Mouse (Mus musculus): ENCODE measurements around the gene Tbx3.

Gene Tbx3

DNA sequence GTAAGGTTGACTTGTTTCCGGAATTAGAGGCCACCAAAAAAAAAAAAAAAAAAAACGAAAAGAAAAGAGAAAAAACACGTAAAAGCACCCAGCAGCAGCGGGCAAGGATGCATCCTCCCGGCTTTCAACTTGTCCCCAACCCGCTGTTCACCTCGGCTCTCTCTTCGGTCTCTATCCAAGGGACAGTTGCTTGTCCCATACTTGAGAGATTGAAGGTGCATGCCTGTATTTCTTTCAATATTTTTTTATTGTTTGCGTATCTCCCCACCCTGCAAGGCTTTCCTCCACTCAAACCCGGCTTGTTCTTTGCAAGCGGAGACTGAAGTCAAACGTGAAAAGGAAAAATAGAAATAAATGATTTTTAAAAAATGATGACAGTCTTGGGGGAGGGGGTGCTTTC lies 7.7 kb upstream of the Tbx3 start:
- no peak for DNase-seq

DNA sequence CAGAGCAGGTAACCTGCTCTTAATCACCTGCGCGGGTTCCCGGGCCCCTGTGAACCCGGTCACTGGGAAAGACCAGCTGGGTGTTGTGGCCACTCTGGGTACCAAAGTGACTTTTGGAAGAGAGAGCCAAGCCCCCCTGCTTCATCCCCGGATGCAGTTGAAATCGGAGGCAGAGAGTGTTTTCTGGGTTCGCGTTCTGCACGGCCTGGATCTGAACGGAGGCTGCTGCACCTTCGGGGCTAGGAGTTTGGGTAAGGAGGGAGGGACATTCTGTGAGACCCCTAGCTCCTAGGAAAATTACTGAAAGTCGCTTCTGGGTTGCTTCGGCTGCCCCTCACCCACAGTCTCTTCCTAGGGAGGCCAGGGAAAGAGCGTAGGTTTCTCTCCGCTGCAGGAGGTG lies 7.2 kb upstream of the Tbx3 start:
- DNase-seq = no peak

DNA sequence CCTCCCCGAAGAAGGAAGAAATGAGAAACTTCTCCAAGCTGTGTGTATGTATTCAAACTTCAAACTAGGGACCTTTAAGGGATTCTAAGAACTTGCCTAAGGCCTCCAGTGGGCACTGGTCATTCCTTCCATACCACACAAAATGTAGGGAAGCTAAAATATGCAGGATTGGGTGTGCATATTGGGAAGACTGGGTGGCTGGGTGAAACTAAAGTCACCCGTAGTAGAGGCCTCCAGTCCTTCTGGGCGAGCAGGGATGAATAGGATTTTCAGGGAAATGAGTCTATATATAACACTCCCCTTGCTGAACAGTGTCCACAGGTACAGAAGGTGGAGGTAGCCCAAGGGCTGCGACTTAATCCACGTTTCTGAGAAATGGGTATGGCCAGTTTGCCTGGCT lies 6.7 kb upstream of the Tbx3 start:
- no peak for DNase-seq

DNA sequence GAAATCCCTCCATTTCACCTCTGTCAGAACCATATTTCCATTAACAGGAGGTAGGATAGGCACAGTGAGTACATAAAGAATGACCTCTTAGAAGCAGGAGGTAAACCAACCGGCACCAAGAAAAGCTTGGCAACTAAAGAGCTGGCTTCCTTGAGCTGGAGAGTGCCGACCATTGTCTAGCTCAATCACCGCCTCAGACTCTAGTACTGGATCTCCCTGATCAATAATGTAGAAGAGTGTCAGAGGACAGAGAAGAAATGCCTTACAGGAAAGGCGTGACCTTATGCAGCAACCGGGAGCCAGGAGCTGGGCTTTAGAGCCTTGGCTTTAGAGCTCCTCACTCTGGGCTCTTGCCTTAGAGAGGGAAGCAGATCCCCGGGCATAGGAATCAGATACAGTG lies 4.7 kb upstream of the Tbx3 start:
- DNase-seq = no peak

DNA sequence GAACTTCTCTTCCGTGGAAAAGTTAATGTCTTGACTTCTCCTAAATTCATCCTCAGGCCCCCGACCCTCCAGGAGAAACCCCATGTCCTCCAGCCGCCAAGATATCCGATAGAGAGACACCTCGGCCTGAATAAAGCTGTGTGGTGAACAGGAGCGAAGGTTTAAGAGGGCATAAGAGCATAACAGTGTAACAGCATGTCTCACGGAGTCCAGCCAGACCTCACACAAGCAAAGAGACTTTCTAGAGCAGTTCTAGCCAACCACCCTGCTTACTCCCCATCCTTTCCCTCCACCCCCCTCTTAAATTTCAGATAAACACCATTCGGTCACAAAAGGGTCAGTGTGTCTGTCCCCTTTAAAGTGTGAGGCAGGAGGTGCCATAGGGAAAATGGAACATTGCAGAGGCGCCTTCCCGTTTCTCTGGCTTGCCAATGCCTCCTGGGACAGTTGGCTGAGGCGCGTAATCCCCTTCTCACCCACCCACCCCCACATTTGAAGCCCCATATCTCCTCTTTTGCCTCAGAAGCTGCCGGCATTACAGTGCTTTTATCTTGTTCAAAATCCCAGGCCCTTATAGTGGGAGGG lies 3.0 kb upstream of the Tbx3 start:
- no peak for DNase-seq

DNA sequence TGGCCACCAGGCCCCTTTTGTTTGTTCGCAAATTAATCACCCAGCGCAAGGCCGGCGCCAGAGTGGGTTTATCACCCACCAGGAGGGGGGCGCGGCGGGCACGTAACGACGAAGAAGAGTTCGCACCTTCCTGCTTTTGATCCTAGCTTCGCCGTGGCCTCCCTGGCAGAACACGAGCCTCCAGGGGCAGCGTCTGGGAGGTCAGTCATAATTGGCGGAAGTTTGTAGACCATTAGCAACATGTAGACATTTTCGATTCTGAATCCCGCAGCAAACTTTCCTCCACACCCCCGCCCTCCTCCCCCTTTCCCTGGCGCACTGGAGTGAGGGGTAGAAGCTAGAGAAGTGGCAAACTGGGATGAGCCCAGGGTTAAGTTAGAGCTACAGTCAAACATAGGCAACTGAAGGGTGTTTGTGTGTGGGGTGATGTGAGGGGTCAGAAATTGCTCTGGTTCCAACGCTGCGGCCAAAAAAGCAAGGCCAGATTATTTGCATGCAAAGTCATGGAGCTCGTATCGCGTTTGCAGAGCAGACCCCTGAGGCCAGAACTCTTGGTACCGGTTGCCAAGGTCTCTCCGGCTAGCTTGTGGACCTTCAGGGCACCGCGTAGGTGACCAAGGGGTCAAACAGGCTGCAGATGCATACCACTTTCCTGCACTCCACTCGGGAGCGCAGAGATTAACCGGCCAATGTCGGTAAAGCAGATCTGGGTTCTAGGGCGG lies 2.1 kb upstream of the Tbx3 start:
- no peak for DNase-seq

DNA sequence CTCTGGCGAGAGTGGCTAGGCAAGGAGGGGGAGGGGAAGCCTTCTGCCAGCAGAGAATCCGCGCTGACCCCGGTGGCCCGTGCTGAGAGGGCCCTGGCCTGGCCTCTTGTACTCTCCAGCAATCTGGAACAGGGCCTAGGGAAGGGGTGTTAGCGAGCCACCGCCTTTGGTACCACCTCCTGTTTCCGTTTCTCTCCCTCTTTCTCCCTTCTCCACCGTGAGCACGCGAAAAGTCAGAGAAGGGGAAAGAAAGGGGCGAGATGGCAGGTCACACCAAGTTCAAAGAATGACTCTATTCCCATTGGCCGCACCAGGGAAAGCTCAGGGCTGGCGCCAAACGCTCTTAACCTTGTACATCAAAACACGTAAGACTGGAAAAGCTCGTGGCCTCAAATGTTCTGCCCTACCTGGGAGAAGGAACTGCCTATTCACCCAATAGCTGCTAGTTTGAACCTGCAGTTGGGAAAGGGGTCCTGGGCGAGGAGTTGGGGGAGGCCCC lies 1.5 kb upstream of the Tbx3 start:
- DNase-seq = no peak

GRCm38 (mm10) chr5:119669741-119670565 lies 516 bp upstream of the Tbx3 start:
- no peak for DNase-seq

GRCm38 (mm10) chr5:119671124-119671801 lies 794 bp downstream of the Tbx3 start:
- no peak for DNase-seq

DNA sequence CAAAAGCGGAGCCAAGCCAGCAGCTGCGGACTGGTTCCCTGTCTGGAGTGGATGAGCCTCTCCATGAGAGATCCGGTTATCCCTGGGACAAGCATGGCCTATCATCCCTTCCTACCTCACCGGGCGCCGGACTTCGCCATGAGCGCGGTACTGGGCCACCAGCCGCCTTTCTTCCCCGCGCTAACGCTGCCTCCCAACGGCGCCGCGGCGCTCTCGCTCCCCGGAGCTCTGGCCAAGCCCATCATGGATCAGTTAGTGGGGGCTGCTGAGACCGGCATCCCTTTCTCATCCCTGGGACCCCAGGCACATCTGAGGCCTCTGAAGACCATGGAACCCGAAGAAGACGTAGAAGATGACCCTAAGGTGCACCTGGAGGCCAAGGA lies 1.5 kb downstream of the Tbx3 start:
- no peak for DNase-seq

DNA sequence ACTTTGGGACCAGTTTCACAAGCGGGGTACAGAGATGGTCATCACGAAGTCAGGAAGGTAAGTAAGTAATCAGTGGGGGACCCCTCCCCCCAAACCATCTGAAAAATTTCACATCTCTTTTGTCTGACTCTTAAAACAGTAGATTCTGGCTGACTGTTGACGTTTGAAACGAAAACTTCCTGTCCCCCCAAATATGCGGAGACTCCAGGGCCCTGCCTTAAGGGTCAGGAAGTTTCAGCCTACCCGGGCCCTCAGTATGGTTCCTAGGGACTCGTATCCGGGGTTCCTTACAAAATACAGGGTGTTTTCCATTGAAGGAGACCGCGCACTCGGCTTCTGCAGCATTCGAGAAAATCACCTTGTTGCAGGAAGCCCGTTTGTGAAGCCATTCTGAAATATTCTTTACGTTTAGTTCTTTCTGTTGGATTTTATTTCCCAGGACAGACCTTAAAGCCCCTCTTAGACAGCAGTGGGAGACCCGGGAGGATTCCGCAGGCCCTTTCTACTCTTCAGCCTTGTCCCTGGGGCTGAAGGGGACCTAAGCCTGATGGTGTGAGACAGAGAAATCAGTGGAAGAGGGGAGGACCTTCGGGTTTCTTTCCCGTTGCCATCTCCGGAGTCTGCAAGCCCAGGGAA lies 2.0 kb downstream of the Tbx3 start:
- DNase-seq = no peak

DNA sequence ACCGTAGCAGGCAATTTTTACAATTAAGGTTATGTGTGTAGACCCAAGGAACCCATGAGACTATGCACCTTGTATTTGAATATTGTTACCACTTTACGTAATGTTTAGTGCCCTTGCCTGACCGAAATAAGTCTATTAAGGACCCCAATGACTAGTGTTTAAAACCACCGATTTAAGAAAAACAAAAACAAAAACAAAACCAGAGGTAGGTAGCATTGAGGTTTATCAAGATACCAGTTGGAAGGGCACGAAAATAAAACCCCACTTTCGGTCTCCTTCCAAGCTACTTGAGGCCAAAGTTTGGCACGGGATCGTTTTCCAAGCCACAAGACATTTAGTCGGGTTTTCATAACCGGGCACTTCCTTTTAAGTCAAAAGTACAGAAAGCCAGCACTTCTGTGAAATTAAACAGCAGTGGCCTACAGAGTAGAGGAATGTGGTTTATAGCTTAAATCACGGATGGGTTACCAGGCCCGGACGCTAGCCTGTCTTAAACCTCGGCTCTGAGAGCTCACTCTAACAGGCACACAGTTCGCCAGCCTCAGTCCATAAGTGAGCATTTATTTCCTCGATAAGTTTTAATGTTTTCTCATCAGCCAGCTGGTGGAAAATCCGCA lies 2.6 kb downstream of the Tbx3 start:
- DNase-seq = no peak

DNA sequence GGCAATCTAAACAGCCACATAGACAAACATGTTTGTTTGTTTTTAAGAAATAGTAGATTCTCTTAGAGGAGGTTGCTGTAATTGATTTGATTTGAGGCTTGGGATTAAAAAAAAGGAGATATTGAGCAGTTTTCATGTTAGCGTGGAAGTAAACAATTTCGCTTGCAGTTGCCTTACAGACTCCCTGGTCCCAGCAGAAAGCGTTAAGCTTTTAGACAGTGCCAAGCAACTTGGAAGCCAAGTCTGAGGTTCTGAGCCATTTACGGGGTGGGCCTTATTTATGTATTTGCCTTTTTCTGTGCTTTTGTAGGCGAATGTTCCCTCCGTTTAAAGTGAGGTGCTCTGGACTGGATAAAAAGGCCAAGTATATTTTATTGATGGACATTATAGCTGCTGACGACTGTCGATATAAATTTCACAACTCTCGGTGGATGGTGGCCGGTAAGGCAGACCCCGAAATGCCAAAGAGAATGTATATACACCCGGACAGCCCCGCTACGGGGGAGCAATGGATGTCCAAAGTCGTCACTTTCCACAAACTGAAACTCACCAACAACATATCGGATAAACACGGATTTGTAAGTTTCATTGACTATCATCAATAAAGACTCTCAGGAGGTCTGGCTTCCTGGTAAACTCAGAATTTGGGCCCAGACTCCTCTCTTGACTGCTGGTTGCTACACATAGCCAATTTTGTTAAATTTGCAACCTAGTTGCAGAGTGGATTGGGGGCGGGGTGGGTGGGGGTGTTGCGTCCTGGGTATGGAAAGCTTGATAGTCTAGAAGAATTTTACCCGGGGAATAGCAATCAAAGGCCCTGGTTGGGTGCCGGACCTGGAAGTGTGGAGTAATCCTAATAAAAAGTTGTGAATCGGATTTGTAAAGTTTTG lies 3.5 kb downstream of the Tbx3 start:
- DNase-seq = no peak

DNA sequence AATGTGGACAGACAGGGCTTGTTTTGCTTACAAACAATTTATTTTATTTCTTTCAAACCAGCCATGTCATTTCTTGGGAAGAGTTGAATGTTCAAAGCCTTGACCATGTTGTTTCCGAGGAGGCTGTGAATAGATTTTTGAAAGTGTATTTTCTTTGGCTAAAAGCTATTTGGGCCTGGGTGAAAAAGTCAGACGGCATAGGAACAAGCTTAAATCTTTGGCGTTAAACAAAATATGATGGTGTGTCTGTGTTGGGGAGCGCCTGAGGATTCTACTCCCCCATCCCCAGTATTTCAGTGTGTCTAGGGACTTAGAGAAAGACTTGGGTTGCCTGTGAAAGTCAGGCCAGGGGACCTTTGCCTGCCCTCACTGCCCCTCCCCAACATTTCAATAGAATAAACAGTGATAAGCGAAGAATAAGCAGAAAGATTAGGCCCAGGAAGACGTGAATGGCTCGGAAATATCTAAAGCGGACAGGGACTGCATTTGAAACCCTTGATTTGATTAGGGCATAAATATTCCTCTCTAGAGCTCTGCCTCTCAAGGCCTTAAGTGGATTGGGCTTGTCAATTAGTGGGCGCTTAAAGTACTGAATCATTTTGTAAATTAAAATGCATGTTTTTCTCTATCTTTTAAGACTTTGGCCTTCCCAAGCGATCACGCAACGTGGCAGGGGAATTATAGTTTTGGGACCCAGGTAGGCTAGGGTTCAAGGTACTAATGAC lies 4.3 kb downstream of the Tbx3 start:
- DNase-seq = no peak

- no peak for DNase-seq
Measured at GRCm38 (mm10) chr5:119676245-119676644, 5.8 kb downstream of the Tbx3 start.

DNA sequence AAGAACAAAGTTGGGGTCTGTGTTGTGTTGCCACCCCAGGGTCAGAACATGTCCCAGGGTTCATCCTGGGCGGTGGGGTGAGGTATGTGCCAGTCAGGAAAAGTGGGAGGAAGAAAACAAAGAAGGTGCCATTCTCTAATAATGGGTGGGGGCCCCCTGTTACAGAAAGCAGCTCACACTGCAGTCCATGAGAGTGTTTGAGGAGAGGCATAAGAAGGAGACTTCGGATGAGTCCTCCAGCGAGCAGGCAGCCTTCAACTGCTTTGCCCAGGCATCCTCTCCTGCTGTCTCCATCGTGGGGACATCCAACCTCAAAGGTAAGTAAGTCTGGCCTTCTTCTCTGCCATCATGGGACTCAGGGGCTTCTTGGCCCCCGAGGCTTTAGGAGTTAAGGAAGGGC lies 8.0 kb downstream of the Tbx3 start:
- no peak for DNase-seq

DNA sequence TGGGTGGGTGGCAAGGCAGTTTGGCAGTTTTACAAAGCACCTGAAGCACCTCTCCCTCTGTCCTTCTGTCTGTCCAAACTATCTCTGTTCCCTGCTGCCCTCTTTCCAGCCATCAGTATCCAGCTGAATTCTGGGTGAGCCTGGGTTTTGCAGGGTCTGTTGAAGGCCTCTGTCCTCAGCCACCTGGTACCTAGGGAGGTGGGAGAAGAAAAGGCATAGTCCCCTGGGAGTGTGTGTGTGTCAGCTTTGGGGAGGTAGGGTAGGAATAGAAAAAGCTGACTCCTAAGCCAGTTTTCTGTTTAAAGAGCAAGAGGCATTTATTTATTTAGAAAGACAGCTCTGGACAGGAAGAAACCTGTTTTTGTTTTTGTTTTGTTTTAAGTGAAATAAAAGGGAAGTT lies 8.6 kb downstream of the Tbx3 start:
- no peak for DNase-seq

DNA sequence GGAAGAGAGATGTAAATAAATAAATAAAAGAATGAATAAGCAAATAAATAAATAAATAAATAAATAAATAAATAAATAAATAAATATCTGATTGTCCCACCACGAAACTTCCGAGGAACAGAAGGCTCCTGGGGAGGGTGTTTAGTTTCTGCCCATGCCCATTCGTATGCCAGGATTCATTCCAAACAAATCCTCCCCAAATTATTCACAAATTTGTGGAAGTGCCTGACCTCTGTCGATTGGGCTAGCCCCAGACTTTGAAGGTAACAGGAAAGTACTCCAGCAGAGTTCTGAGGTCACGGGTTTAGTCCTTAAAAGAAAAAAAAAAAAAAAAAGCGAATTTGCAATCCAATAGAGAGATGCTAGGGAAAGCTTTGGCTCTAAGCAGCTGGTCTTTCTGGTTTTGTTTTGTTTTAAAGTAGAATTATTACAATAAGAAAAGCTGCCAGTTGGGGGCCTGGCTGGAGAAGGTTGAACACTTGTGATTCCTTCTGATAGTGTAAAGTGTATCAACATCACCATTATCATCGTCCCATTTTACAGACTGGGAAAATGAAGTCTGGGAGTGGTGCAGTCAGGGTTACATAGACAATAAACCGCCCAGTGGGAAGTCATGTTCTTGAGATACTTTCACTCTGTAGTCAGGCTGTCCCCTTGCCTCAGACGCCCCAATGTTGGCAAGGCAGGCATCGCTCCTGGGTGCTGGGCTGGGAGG lies 9.3 kb downstream of the Tbx3 start:
- DNase-seq = no peak

DNA sequence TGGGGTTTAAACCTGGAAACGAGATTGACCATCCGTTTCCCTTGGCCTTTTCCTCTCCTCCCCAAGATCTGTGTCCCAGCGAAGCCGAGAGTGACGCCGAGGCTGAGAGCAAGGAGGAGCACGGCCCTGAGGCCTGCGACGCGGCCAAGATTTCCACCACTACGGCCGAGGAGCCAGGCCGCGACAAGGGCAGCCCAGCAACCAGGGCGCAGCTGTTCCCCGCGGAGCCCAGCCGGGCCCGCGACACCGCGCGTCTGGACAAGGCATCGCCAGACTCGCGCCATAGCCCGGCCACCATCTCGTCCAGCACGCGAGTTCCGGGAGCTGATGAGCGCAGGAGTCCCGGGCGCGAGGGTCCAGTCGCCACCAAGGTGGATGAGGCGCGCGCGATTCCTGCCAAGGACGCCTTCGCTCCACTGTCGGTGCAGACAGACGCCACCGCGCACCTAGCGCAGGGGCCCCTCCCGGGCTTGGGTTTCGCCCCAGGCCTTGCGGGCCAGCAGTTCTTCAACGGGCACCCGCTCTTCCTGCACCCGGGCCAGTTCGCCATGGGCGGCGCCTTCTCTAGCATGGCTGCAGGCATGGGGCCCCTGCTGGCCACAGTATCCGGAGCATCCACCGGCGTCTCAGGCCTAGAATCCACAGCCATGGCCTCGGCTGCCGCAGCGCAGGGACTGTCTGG lies 10.0 kb downstream of the Tbx3 start:
- DNase-seq = no peak

Measured in thymus, postnatal 14 days (tissue).